Mouse (Mus musculus) T-helper 2 cell (primary cell): ENCODE results near the gene Nebl.
"Not testable (repeated sequence)": the region's sequence is repeated elsewhere in the genome, so short reads cannot be mapped to it uniquely, and the experiment has no call there.

ENCODE experiments used
- in situ Hi-C: fragments of 300-600 bp; cut with MboI, MseI; formaldehyde crosslinking; loops from one replicate; pipeline ENCODE4 v1.15.1; 2025; ENCODE audit warnings: high pct_unique_total_duplicates

The Nebl gene

DNA sequence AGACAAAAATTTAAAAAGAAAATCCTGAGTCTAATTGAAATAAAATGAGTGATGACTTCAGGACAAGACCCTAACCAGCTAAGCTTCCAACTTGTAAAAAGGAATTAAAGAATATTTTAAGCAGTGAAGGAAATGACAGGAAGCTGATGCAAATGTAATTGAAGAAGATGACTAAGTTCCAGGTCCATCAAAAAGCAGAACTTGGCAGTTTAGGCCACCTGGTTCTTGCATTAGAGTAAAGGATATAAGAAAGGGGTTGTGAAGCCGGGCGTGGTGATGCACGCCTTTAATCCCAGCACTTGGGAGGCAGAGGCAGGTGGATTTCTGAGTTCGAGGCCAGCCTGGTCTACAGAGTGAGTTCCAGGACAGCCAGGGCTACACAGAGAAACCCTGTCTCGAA is 436.0 kb downstream of the Nebl start:
- in situ Hi-C loops: not testable (repeated sequence)
